Mouse (Mus musculus): ENCODE results near the gene Rpl19. TPM values are rescaled to one million over a fixed set of nuclear protein-coding genes. Genes with fewer than 3 reads are reported as not detected.

Gene Rpl19
- total RNA-seq (2021) = 100 to 1,000 TPM; 586 to 604 TPM

DNA sequence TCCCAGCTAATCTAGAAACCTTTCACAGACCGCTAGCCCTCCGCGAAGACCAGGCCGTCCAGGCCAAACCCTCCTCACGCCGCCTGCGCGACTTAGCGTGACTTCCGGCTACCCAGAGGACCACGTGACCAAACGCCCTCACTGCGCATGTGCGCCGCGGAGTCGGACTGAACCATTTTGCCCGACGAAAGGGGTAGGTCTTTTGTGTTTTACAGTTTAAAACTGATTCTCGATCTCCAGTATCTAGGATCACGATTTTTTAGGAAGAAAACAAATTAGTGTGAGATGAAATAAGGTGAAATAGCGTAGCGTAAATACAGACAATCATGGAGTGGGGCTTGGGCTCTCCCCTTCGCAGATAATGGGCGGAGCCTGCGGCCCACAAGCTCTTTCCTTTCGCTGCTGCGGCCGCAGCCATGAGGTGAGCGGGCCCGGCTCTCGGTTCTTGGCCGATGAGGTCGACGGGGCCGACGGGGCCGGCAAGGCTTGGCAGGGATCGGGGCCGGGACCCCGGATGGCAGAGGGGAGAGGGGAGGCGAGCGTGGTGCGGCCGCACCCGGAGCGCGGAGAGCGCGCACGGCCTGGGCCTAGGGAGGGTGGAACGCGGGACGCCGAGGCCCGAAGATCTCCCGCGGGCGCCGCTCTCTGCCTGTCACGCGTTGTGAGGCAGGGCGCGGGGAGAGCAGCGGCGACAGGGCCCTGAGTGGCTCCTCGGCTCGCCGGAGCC, at the start of gene Rpl19:
Gene Rpl19, plus strand, starts transcription at position 141 of the 727 bp plus-strand sequence.
- peak; percentile 91 for DNase-seq

DNA sequence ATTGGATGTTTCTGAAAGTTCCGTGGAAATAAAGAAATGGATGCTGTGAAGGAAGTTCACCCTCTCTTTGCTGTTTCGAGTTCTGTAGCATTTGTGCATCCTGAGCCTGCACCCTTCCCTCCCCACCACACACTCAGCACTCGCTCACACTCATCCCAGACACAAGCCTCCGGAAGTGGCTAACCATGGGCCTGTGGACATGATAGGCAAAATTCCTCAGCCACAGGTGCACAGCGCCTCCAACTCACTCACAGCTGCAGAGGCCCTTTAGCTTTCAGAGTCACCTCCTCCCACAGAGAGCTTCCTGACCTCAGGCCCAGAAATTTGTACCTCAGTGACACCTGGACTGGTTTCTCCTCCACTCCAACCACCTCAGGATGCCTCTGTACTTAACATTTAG, 48.7 kb upstream of the Rpl19 start:
- DNase-seq = no peak

DNA sequence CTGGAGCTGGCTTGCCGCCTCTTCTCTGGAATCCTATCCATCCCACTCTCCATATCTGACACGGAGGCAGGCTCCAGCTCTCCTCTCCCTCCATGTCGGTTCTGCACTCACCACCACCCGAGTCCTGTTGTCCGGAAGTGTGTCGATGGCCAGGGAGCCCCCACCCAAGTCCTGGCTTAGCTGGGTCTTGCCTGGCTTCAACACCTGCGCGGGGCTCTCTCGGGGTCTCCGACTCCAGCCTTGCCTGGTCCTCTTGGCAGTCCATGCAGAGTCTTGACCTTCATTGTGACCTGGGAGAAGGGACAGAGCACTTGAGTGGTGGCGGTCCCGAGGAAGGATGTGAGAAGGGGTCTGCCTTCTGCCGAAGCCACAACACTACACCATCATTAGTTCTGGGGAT, 48.1 kb upstream of the Rpl19 start:
- no peak for DNase-seq

DNA sequence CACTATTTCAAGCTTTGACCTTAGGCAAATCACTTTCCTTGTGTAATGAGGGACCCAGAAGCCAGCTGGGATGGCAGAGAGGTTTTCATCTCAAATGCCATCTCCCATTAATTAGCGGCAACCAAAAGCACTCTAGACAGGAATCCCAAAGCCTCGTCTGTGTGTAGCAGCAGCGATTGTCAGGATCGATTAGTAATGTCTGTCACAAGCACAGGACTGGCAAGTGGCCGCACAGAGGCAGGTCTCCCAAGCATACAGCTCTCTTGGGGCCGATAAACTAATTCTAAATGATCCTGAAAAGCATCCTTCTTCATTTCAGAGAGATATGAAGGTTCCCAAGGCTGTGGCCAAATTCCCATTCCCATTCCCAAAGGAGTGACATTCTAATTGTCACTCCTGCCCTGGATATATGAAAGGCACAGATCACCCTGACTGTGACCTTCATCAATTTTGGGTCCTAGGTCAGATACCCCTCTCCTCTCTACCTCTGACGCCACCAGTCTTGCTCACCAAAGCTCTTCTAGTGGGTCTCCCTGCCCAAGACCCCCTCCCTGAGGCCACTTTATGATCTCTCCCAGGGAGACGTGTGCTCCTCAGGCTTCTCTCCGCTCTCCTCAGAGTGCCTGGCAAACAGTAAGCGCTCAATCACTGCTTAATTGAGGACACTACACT, 46.5 kb upstream of the Rpl19 start:
- no peak for DNase-seq

DNA sequence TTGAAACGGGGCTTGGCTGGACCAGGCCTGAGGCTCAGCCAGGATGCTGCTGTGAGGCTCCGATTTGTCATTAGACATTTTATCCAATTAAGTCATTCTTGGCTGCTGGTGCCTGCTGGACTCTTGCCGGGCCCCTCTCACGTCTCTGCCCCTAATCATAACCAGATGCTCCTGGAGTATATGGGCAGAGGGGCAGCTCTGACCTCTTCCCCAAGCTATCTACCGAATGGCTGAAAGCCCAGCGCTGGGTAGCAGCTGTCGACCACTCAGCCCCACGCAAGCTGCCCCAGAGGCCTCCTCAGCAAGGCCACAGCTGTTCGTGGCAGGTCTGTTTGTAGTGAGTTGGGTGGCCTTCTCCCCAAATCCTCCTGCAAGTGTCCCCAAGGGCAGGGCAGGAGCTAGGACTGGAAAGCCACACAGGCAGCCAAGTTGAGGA, 46.0 kb upstream of the Rpl19 start:
- DNase-seq = no peak

DNA sequence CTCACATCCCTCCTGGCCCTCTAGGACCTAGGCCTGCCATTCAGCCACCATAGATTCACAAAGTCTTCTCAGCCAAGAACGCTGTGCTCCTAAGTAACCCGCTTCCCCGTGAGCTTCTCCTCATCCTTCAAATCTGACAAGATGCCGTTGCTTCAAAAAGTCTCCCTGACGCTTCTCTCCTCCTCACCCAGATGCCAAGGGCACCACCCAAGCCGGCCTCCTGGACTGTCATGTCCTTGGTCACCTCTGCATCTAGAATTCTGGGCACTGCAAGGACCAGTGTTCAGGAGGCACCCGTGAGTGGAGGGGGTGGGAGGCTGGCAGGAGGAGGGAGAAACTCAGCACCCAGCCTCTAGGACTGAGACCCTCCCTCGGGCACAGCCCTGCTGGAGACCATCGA, 43.8 kb upstream of the Rpl19 start:
- no peak for DNase-seq

DNA sequence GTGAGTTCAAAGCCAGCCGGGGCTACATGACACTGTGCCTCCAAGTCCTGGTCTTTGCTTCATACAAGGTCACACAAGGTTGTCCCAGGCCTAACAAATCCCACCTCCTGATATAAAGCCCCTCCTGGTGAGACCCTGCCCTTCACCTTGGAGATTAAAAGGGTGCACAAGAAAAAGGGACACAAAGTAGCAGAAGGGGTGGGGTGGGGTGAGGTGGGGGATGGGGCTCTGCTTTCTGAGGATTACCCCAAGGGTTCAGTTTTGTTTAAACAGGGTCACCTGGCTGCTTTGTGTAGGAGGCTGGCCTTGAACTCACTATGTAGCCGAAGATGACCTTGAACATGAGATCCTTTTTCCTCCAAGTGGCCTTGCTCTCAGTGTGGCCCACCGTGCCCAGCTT, 43.0 kb upstream of the Rpl19 start:
- DNase-seq = no peak

DNA sequence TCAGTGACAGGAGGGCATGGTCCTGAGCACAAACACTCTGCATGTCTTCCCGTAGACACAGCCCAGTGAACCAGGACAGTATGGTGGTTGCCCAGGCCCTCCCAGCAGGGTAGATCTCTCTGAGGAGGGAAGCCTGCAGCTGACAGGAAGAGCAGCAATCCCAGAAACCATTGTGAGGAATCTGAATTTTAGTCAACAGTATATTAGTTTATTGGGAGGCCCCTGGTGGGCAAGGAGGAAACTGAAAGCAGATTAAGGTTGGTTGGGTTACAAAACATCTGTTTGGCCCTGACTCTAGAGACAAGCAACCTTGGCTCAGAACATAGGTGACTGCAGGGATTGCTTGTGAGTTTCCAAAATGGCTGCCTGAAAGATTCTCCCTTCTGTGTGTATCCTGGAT, 42.5 kb upstream of the Rpl19 start:
- no peak for DNase-seq

DNA sequence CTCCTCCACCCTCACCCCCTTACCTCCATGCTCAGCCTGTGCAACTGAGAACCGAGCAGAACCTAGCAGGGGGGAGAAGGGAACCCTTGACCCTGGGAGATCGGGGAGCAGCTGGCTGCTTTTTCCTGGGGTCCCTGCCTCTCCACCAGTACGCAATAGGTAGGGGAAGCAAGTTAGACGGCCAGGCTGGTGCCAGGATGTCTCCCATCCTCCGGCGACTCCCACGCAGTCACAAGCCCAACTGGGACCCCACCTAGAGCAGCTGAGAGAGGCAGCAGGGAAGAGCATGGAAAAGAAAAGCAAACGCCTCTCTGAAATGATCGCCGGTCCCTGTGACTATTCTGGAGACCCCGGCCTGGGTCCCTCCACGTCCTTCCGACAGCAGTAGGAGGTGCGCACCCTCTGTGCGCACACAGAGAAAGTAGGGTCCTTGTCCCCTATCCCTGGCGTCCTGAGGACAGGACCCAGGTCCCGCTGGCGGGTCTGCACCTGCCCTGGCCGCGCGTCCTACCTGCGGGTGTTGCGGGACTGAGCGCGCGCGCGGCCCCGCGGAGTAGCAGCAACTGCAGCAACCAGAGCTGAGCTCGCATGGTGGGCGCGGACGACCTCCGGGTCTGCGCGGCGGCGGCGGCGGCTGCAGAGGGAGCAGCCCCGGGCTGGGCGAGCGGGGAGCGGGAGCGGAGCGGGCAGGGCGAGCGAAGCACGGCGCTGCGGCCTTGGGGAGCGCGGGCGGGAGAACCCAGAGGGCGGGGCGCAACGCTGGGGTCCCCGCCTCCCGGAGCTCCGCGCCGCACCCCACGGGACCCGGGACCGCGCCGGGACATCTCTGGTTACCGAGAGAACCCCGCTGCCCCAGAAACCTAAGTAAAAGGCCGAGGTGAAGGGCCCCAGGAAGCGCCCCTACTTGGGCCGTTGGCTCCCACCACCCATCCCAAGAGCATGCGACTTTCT, 40.5 kb upstream of the Rpl19 start, which contains the start of gene Plxdc1:
Gene Plxdc1, minus strand, starts transcription at position 718 of the 951 bp plus-strand sequence.
- no peak for DNase-seq

DNA sequence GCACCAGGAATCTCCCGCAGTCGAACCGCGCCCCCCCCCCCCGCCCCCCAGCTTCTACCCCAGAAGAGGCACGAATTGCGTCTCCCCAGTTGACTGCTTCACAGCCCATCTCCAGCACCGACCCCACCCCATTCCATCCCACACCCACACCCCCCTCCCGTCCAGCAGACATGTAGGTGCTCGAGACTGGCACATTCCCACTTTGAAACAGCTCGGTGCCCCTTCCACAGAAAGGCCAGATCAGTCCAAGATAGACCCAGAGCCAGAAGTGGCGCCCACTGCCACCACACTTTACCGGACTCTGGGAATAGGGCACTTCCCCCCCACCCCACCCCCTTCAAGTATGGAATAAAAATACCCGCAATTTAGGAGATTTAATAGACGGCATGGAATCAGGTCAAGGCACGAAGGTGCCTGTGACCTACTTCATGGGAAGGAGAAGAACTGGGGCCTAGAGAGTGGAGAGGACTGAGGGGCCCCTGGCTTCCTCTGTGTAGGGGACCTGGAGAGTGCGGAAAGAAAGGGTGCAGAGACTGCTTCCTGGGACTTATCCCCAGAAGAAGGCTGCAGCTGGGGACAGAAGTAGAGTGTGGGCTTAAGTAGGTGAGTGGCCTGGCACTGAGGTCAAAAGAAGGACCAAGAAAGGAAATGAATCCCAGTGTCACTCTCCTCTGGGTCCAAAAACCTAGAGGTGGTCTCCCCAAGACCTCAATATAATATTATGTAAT, 39.6 kb upstream of the Rpl19 start:
- no peak for DNase-seq

DNA sequence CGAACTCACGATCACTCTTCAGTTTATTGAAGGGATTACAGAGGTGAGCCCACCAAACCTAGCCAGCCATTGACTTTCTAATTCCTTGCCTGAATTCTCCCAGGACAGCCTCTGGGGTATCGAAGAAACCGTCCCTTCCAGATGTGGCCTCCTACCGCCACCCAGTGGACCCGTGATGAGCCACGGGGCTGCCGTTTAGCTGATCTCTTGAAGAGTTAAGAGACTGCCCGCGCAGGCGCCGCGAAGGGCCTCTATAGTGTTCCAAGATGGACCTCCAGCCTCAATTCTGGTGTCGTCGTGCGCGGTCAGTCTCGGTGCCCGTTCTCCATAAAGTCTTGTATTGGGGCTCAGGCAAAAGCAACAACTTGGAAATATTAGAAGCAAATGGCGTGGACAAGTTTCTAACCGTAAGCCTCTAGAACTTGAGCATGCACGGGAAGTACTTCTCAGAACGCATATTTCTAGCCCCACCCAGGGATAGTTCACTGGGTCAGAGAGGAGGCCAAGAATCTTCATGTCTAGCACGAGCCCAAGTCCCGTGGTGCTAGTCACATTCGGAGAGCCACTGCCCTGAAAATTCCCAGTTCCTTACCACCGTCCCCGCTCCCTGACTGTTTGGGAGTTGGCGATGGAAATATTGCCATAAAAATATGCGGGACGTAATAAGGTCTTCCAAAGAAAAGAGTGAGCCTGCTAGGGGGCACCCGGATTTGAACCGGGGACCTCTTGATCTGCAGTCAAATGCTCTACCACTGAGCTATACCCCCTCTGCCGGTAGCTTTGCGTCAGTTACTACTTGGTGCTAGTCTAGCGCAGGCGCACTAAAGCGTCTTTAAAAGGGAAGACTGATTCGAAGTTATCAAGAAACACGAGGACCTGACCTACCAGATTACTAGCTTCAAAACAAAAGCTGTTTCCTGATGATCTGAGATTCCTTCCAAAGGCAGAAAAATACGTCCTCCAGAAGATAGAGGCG, 38.7 kb upstream of the Rpl19 start:
- DNase-seq = peak; percentile 95 to 97

DNA sequence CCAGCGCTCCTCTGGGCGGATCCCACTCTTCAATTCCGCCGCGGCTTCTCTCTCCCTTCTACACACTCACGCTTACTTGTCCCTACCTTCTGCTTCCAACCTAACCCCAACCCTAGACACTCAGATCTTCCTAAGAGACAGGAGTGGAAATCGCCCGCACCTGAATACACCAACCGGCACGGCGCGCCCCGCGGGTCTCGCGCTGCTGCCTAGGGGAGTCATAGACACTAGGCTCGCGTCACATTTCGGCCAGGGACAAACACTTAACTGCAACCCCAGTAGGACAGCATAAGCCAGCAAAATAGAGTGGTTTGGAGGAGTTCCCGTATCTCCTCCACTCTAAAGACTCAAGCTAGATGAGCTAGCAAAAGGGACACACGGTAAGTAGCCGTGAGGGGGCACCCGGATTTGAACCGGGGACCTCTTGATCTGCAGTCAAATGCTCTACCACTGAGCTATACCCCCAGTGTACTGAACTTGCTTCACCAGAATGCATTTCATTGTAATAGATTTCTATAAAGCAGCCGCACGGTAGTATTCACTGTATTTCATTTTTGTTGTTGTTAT, 37.9 kb upstream of the Rpl19 start:
- peak; percentile 86 to 89 for DNase-seq

DNA sequence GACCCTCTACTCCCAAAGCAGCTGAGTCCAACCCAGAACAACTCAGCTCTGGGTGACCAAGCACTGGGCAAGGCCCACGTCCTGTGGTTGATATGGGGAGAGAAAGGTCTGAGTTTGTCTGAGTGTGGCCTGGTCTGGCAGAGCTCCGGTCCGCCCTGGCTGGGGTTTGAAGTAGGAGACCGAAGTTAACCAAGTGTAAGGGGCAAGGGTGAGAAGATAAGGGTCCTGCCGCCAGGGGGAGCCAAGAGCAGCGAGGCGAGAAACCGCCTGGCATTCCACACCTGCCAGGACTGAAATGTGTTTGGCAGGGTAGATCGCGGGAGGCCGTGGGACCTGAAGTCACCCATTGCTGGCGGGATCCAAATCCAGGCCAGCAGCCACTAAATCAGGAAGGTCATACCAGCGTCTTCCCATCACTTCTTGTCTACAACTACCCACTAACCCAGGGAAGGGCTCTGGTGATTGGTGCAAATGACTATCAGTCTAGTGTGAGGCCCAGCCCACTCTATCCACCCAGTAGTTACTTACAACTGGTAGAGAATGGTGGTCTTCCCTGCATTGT, 31.9 kb upstream of the Rpl19 start:
- peak in 1 of 2 experiments; percentile 69 for DNase-seq

DNA sequence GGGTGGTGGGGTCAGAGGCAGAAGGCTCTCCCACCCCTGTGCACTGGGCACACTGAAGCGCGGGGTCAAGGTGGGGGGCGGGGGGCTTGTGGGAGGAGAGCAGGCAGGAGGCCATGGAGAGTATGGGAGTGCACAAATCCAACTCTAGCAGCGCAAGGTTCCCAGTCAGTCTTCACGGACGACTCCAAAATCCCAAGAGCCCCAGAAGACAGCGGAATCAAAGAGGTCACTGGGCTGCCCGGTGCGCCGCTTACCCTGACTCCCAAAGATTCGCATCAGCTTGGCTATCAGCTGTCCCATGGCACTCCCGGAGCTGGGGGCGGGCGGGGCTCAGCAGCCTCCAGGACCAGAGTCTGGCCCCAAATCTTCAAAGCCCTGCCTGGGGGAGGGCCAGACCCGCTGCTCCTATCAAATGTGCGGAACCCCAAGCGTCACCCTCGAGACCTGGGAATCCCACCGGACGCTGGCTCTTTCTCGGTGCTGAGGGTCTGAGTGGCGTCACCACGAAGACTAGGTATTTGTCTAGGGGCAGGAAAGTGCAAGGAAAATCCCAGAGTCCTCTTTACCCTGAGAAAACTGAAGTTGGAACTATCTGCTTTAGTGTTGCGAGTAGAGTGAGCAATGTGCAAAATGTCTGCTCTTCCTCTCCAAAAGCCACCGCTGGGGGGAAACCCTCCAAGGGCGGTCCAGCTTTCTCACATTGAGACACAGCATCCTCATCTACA, 30.8 kb upstream of the Rpl19 start, which contains the start of gene Arl5c:
Gene Arl5c, minus strand, starts transcription at position 618 of the 725 bp plus-strand sequence.
- no peak for DNase-seq

DNA sequence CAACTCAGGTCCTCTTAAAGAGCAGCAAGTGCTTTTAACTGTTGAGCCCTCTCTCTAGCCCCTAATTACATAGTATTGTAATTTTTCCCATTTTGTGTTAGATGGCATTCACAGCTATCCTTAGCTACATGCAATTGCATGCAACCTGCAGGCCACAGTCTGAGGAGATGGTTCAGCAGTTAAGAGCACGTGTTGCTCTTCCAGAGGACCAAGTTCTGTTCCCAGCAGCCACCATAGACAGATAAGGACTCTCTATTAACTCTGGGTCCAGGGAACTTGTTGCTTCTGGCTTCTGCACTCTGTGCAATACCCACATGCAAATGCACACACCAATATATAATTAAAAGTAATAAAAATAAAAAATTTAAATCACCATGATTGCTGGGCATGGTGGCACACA, 29.8 kb upstream of the Rpl19 start:
- no peak for DNase-seq

DNA sequence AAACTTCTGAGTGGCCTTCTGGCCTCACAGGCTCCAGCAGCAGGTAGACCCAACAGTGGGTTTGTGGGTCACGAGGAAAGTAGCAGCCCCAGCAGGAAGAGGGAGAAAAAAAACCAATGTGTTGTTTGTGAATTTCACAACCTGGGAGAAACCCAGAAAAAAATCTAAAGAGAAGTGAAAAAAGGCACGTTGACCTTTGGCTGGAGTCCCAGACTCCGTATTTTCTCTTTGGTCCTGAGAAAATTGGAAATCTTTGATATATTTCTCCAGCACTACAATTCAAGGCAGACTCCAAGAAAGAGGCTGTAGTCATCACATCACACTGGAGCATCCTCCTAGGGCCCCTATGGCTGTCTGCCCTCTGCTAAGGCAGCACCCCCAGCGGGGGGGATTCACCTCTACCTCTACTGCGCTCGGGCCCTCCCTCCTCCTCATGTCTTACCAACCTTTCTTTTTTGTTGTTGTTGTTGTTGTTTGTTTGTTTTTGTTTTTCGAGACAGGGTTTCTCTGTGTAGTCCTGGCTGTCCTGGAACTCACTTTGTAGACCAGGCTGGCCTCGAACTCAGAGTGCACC, 29.0 kb upstream of the Rpl19 start:
- DNase-seq = no peak

DNA sequence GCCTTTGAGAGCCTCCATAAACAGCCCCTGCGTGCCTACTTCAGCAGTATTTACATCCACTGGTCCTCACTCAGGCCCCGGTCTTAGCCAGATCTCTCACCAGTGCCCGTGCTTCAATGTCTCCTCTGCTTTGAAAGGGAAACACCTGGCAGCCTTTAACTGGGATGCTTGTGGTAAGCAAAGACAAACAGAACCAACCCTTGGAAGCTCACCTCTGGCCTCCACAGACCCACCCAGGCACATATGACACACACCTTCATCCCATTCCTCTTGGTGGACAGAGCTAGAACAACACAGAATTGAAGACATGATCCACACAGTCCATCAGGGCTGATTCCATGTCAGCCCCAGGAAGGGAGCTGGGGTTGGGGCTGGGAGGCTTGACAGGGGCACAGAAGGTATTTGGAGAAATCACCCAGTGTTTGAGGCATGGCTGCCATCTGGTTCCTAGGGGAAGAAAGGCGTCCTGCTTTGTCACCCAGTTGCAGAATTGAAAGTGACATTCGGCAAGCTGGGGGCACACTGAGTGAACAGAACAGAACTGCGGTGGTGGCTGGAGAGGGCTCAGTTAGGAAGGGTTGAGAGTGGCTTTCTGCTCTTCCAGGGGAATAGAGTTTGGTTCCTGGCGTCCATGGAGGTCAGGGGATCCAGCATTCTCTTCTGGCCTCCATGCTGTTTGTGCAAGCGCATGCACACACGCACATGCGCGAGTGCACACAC, 28.3 kb upstream of the Rpl19 start:
- no peak for DNase-seq

DNA sequence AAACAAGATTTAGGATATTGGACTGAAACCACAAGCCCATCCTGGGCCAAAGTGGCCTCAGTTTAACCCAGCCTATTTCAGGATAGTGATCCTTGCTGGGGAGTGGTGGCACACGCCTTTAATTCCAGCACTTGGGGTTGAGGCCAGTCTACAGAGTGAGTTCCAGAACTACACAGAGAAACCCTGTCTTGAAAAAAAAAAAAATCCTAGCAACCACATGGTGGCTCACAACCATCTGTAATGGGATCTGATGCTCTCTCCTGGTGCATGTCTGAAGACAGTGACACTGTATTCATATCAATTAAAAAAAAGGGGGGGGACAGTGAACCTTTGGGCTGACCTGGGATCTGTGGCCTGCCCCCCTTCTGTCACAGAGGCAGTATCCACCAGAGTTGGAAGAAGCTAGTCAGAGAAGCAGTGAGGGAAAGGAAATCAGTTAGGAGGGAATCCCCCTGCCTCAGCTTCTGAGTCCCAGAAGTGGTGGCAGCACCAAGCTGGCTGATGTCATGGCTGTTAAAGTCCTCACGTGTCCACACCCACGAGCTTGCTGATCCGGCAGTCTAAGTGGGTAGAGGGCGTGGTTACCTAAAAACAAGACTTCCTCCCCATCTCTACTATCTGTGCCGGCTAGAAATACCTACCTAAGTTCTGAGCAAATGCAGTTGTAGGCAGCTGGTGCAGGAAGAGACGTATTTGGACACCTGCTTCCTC, 27.5 kb upstream of the Rpl19 start:
- DNase-seq = no peak

Measured in layer of hippocampus, postnatal 36 days (tissue).